Mouse (Mus musculus) embryo, embryonic 9.5 days (tissue): ENCODE measurements around the gene Arhgap45.
A peak's percentile ranks its signal among the peaks of the same experiment; 100 is the strongest.

Source experiments
- DNase-seq: peaks from one replicate; pipeline ENCODE4 v3.0.0-alpha.2; 2017; ENCODE audit errors: extremely low spot score

Gene Arhgap45

GRCm38 (mm10) chr10:80055891-80056290, 39.4 kb downstream of the Arhgap45 start:
- DNase-seq: no peak

GRCm38 (mm10) chr10:80056506-80056905, 40.1 kb downstream of the Arhgap45 start:
- DNase-seq: no peak

GRCm38 (mm10) chr10:80056976-80057682, 40.7 kb downstream of the Arhgap45 start:
- DNase-seq: no peak

- no peak for DNase-seq
Measured at GRCm38 (mm10) chr10:80057683-80058326, 41.4 kb downstream of the Arhgap45 start.

GRCm38 (mm10) chr10:80063104-80063503, 46.7 kb downstream of the Arhgap45 start:
- no peak for DNase-seq

GRCm38 (mm10) chr10:80063877-80064650, 47.6 kb downstream of the Arhgap45 start:
- DNase-seq: no peak

- no peak for DNase-seq
Measured at GRCm38 (mm10) chr10:80069251-80069650, 52.8 kb downstream of the Arhgap45 start.

GRCm38 (mm10) chr10:80069948-80070450, 53.5 kb downstream of the Arhgap45 start:
- no peak for DNase-seq

GRCm38 (mm10) chr10:80070837-80071515, 54.5 kb downstream of the Arhgap45 start:
- no peak for DNase-seq

GRCm38 (mm10) chr10:80071516-80071900, 55.1 kb downstream of the Arhgap45 start:
- no peak for DNase-seq

- DNase-seq: no peak
Measured at GRCm38 (mm10) chr10:80072623-80073489, 56.4 kb downstream of the Arhgap45 start.

GRCm38 (mm10) chr10:80074813-80075601, 58.6 kb downstream of the Arhgap45 start:
- peak; percentile 29 for DNase-seq

- no peak for DNase-seq
Measured at GRCm38 (mm10) chr10:80075924-80076323, 59.5 kb downstream of the Arhgap45 start.

GRCm38 (mm10) chr10:80076386-80076785, 59.9 kb downstream of the Arhgap45 start:
- DNase-seq: no peak

- DNase-seq: no peak
Measured at GRCm38 (mm10) chr10:80077312-80077711, 60.9 kb downstream of the Arhgap45 start.

GRCm38 (mm10) chr10:80078366-80078765, 61.9 kb downstream of the Arhgap45 start:
- no peak for DNase-seq

GRCm38 (mm10) chr10:80080396-80081070, 64.1 kb downstream of the Arhgap45 start:
- no peak for DNase-seq
